Comparison of ENCODE assay signal across 20 mouse cellular contexts in the genomic region with DNA sequence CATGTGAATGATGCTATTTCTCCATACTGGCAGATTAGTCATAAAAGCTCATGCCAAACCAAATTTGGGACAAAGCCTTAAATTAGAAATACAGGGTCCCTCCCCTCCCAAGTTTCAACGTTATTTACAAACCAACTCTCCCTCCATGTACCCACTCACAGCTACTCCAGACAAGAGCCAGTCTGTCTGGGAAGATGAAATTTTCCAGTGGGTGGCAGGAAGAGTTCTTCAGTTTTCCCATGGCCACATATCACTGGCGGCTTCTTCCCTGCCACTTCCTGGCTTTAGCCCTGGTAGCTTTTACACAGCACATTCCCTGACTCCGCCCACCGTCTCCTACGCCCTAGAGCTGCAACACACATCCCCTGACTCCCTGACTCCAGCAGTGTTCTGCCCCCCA.
DNase-seq lines count a peak whose midpoint lies in the region; ATAC-seq and TF ChIP-seq lines count a peak whose summit lies in the region.
"Had no signal": no experiment of that assay in that cellular context is flagged by ENCODE, and none has a peak within 500 bp of the region (broad histone marks: within the 10 kb centered on the region; RNA-seq: fewer than 3 reads in every experiment).

No protein-coding gene starts in this region.

- H3K79me3 ChIP-seq in C2C12 (ENCODE audit: low read depth): no peaks in the 10 kb centered on the region

- H3K9ac ChIP-seq in forebrain, embryonic 15.5 days (replicated peaks): no peak overlapping the region
- H3K9ac ChIP-seq: forebrain, embryonic 12.5 days; hindbrain, embryonic 13.5 days; limb, embryonic 12.5 days; liver, embryonic 12.5 days; lung, embryonic 14.5 days; midbrain, embryonic 15.5 days had no signal

- peaks cover 15% of the 10 kb centered on the region for H3K4me1 ChIP-seq in forebrain, embryonic 15.5 days
- H3K4me1 ChIP-seq: limb, embryonic 12.5 days; liver, embryonic 12.5 days had no signal

- H3K36me3 ChIP-seq in C2C12 (ENCODE audit: control insufficient read depth, insufficient read depth): no peaks in the 10 kb centered on the region
- H3K36me3 ChIP-seq in forebrain, embryonic 15.5 days: no peaks in the 10 kb centered on the region
- H3K36me3 ChIP-seq: forebrain, embryonic 12.5 days; heart, embryonic 10.5 days; hindbrain, embryonic 13.5 days; limb, embryonic 12.5 days; liver, embryonic 12.5 days; midbrain, embryonic 15.5 days had no signal

- peak overlapping the region; percentile 63 for H3K27ac ChIP-seq in layer of hippocampus, adult 2 months
- no peak overlapping the region for H3K27ac ChIP-seq in forebrain, embryonic 15.5 days (replicated peaks)
- H3K27ac ChIP-seq: forebrain, embryonic 12.5 days; heart, embryonic 10.5 days; hindbrain, embryonic 13.5 days; limb, embryonic 12.5 days; liver, embryonic 12.5 days; midbrain, embryonic 15.5 days; stomach, postnatal 0 days had no signal

- intact Hi-C loops in left cerebral cortex, postnatal 36 days (cut with DNase I): loop anchor here (5.0 kb wide), 3 partner anchors 33 to 198 kb away; no protein-coding TSS in a partner anchor
- intact Hi-C loops in heart, postnatal 14 days (cut with DNase I): no loop called here

- DNase-seq in layer of hippocampus, adult 2 months (ENCODE audit: low spot score in 2 of 2): peak in 1 of 2 experiments; percentile 27
- DNase-seq in layer of hippocampus, postnatal 10 days (ENCODE audit: low spot score in 2 of 2): no peak
- peak; percentile 12 for DNase-seq in R1 (ENCODE audit: low read depth, low spot score)
- DNase-seq in left cerebral cortex, postnatal 36 days (ENCODE audit: low spot score in 2 of 2): peak; percentile 43 to 53
- DNase-seq in heart, postnatal 14 days: no peak
- DNase-seq: adrenal gland, postnatal 36 days; cerebellum, postnatal 25 days; kidney, postnatal 4 days; lung, embryonic 14.5 days; lung, postnatal 36 days had no signal

- 42% methylated on average over 5 of the region's 5 CpGs for WGBS in forebrain, embryonic 15.5 days

- H3K9me3 ChIP-seq in forebrain, embryonic 15.5 days: no peaks in the 10 kb centered on the region
- H3K9me3 ChIP-seq: forebrain, embryonic 12.5 days; heart, embryonic 10.5 days; hindbrain, embryonic 13.5 days; limb, embryonic 12.5 days; liver, embryonic 12.5 days; midbrain, embryonic 15.5 days had no signal

- TF ChIP-seq CTCF in layer of hippocampus, adult 2 months (conservative IDR thresholded peaks at IDR 0.05): no peak
- no peak for TF ChIP-seq CTCF in C2C12 (IDR thresholded peaks at IDR 0.05; ENCODE audit: control insufficient read depth, insufficient read depth, insufficient read length)

- H3K27me3 ChIP-seq in C2C12 (ENCODE audit: control insufficient read depth, insufficient read depth, insufficient read length): peaks cover 25% of the 10 kb centered on the region
- 0 out of 2 replicates have a peak, but pooled peaks cover 4% of the 10 kb centered on the region for H3K27me3 ChIP-seq in forebrain, embryonic 15.5 days

- H3K79me2 ChIP-seq in C2C12 (ENCODE audit: control insufficient read depth, insufficient read depth): no peaks in the 10 kb centered on the region

- ATAC-seq in forebrain, embryonic 15.5 days (replicated peaks): no peak
- ATAC-seq: inflammation-experienced regulatory T-cells, adult 6 months; liver, embryonic 12.5 days; midbrain, embryonic 15.5 days had no signal

- H3ac ChIP-seq in C2C12 (ENCODE audit: control insufficient read depth, insufficient read length, low read depth): peak overlapping the region; percentile 38

- no peak overlapping the region for H3K4me2 ChIP-seq in forebrain, embryonic 15.5 days (replicated peaks)
- H3K4me2 ChIP-seq: forebrain, embryonic 12.5 days; hindbrain, embryonic 13.5 days; limb, embryonic 12.5 days; liver, embryonic 12.5 days; lung, embryonic 14.5 days; midbrain, embryonic 15.5 days had no signal

- no peak overlapping the region for H3K4me3 ChIP-seq in layer of hippocampus, adult 2 months
- H3K4me3 ChIP-seq in C2C12 (ENCODE audit: insufficient read depth, poor library complexity, severe bottlenecking): no peak overlapping the region
- H3K4me3 ChIP-seq in forebrain, embryonic 15.5 days: no peak overlapping the region
- H3K4me3 ChIP-seq: forebrain, embryonic 12.5 days; heart, embryonic 10.5 days; hindbrain, embryonic 13.5 days; limb, embryonic 12.5 days; liver, embryonic 12.5 days; midbrain, embryonic 15.5 days had no signal

TF ChIP-seq in C2C12, 6 proteins besides CTCF, POLR2A, EP300 and RAD21:
- no peak for TF ChIP-seq FOSL1 (IDR thresholded peaks at IDR 0.05; ENCODE audit: insufficient read depth, low read length, poor library complexity, severe bottlenecking)
- TF ChIP-seq MYOG (IDR thresholded peaks at IDR 0.05; ENCODE audit: control insufficient read depth, extremely low read depth, insufficient read length): no peak

Comparison
In these comparisons a context has a peak if more than half of its experiments do, and no peak if none do; other contexts are left out.
1. DNase-seq: peak in R1 (single experiment) and left cerebral cortex, postnatal 36 days (2 of 2); none in layer of hippocampus, postnatal 10 days (0 of 2) and heart, postnatal 14 days (0 of 2).